Mouse (Mus musculus) midbrain, postnatal 0 days (tissue): ENCODE measurements around the gene Erbin. TPM values are rescaled to one million over a fixed set of nuclear protein-coding genes. Genes with fewer than 3 reads are reported as not detected.

Experiments
- ATAC-seq: fragments of 200-750 bp; cut with Nextera tagmentation; 2 replicates; pipeline ENCODE4 v1.8.0; 2017; ENCODE audit warnings: moderate number of reproducible peaks, mild to moderate bottlenecking, moderate TSS enrichment, moderate library complexity; ENCODE audit not compliant: low FRiP score
- DNase-seq: peaks from one replicate; pipeline ENCODE4 v3.0.0-alpha.2; 2015; ENCODE audit warnings: low spot score
- H3K27ac ChIP-seq: fragments of 300-500 bp; sonication (generic); 2 replicates; pipeline ENCODE4 v1.5.1; 2014; ENCODE audit warnings: low read depth, mild to moderate bottlenecking, low read length, mixed read lengths
- H3K27me3 ChIP-seq: fragments of 300-500 bp; sonication (generic); 2 replicates; pipeline ENCODE4 v1.6.1; 2014; ENCODE audit warnings: low read length, control low read depth, mixed read lengths; ENCODE audit not compliant: insufficient read depth
- H3K36me3 ChIP-seq: fragments of 300-500 bp; sonication (generic); 2 replicates; pipeline ENCODE4 v1.6.1; 2014; ENCODE audit warnings: low read length, control low read depth, mixed read lengths; ENCODE audit not compliant: insufficient read depth
- H3K4me1 ChIP-seq: fragments of 300-500 bp; sonication (generic); 2 replicates; pipeline ENCODE4 v1.6.1; 2014; ENCODE audit warnings: mild to moderate bottlenecking, control low read depth, antibody characterized with exemption, low read length, mixed read lengths; ENCODE audit not compliant: insufficient read depth
- H3K4me2 ChIP-seq: fragments of 300-500 bp; sonication (generic); 2 replicates; pipeline ENCODE4 v1.6.1; 2014; ENCODE audit warnings: low read depth, mild to moderate bottlenecking, low read length, mixed read lengths; ENCODE audit not compliant: poor library complexity, severe bottlenecking
- H3K4me3 ChIP-seq: fragments of 300-500 bp; sonication (generic); 2 replicates; pipeline ENCODE4 v1.5.1; 2014; ENCODE audit warnings: low read depth, mild to moderate bottlenecking, low read length, moderate library complexity
- H3K9ac ChIP-seq: fragments of 300-500 bp; sonication (generic); replicated peaks from 2 replicates; pipeline ENCODE4 v1.6.1; 2014; ENCODE audit warnings: mild to moderate bottlenecking, low read length, moderate library complexity, mixed read lengths; ENCODE audit not compliant: poor library complexity, severe bottlenecking
- H3K9me3 ChIP-seq: fragments of 300-500 bp; sonication (generic); 2 replicates; pipeline ENCODE4 v1.6.1; 2016; ENCODE audit warnings: low read length, control low read depth
- CTCF ChIP-seq: IDR thresholded peaks from 2 replicates; pipeline ENCODE4 v1.5.1; 2016; ENCODE audit warnings: antibody characterized with exemption, mild to moderate bottlenecking
- WGBS: fragments of 180-500 bp; shearing (Covaris S2); extraction: QIAGEN DNeasy Blood & Tissue Kit; methylation state at CpG from one replicate; pipeline ENCODE4 v1.1.7; 2014; 5-methylcytosine and 5-hydroxymethylcytosine counted together
- polyA plus RNA-seq: library from polyadenylated mRNA; unstranded; fragments of >200 nt; fragmentation: Nextera tagmentation; extraction: Ambion mirVana; gene quantifications from 2 replicates; pipeline ENCODE4 v1.2.1, GENCODE M21; 2015
- total RNA-seq: library from RNA; depleted of rRNA; stranded (reverse); fragments of >200 nt; gene quantifications from 2 replicates; pipeline ENCODE4 v1.2.3, GENCODE M21; 2014

Gene Erbin
- total and polyA plus RNA-seq, 2 experiments from 2014 or later, result 6.8 to 36.2 TPM

DNA sequence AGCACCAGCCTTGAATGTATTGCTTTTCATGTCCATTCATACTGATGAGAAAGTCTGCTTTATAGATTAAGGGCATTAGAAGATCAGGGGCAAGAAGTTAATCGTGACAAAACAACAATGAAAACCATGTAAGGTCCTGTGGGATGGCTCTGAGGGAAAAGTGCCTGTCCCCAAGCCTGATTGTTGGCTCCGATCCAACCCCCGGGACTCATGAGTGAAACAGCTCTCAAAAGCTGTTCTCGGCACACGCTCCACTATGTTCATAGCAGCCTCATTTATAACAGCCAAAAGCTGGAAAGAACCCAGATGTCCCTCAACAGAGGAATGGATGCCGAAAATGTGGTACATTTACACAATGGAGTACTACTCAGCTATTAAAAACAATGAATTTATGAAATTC, 4.3 kb upstream of the Erbin start:
- ATAC-seq (no peak), DNase-seq (peak; percentile 10)
- H3K9ac ChIP-seq, result no peak overlapping the region
- no peaks in the 10 kb centered on the region for H3K36me3 ChIP-seq
- no peaks in the 10 kb centered on the region for H3K9me3 ChIP-seq
- H3K4me1 ChIP-seq, result no peaks in the 10 kb centered on the region
- TF ChIP-seq CTCF, result no peak
- no peak overlapping the region for H3K4me3 ChIP-seq
- no peaks in the 10 kb centered on the region for H3K27me3 ChIP-seq
- H3K4me2 ChIP-seq, result no peak overlapping the region
- 55% methylated on average over 6 of the region's 6 CpGs for WGBS
- H3K27ac ChIP-seq, result no peak overlapping the region

DNA sequence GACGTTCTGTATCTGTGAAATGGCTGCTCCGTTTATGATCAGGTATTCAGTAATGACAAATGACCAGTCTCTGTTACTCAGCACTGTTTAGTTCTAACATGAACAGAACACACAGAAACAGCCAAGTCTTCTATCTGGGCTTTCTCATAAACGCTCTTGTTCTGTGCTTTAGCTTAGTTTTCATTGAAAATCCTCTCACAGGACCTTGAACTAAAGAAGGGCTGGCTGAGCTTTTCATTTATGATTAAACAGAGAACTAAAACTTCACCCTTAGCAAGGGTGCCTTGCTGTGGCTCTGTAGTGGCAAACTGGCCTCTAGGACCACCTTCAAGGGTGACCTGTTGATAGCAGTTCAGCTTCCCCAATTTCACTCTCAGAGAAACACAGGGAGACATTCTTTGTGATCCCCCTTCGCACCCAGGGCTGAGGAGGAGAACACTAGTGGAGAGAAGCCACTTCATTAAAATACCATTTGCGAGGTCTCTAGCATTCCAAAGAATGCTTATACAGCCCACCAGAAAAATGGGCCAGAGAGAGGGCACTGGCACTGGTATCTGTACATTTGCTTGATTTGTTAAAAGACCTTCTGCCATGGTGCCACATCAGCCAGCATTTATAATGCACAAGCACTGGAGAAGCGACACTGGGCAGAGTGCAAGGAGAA, 3.2 kb upstream of the Erbin start:
- Histone ChIP-seq H3K9me3 (no peaks in the 10 kb centered on the region), H3K4me2 (no peak overlapping the region), H3K27ac (no peak overlapping the region), H3K36me3 (no peaks in the 10 kb centered on the region), H3K4me1 (no peaks in the 10 kb centered on the region; the same call in 1 of the 2 replicates), H3K4me3 (no peak overlapping the region), H3K9ac (no peak overlapping the region), H3K27me3 (no peaks in the 10 kb centered on the region)
- no peak for TF ChIP-seq CTCF
- no peak for DNase-seq
- WGBS, result 82% methylated on average over 6 of the region's 6 CpGs
- no peak for ATAC-seq

DNA sequence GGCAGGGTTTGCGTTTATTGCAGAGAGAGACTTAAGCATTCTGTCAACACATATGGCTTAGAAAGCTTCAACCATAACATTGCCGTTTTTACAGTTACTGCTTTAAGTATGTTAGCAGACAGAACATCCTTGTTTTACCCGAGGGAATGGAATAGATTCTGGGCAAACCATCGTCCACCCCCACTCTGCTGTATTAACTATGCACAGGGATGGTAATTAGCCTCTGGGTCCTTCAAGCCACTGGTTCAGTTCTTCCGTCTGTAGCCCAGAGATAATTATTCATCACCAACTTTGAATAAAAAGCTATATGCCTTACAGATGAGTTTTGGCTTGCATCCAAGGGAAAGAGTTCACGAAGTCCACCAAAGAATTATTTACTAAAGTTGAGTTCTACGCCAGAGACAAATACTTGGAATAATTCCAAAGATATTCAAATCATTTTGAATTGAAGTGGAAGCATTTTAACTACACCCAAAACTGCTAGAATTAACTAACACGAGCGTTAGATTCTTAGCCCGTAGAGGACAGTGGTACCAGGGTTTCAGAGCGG, 1.6 kb upstream of the Erbin start:
- no peak for DNase-seq
- H3K4me3 ChIP-seq, result peak overlapping the region; percentile 91
- H3K9me3 ChIP-seq, result no peaks in the 10 kb centered on the region
- H3K9ac ChIP-seq, result peak overlapping the region; percentile 94
- ATAC-seq, result peak; percentile 38
- 7% methylated on average over 11 of the region's 11 CpGs for WGBS
- H3K27ac ChIP-seq, result peak overlapping the region; percentile 99
- no peaks in the 10 kb centered on the region for H3K36me3 ChIP-seq
- no peaks in the 10 kb centered on the region; the same call in 1 of the 2 replicates for H3K4me1 ChIP-seq
- TF ChIP-seq CTCF, result no peak
- no peaks in the 10 kb centered on the region for H3K27me3 ChIP-seq
- H3K4me2 ChIP-seq, result peak overlapping the region; percentile 84

DNA sequence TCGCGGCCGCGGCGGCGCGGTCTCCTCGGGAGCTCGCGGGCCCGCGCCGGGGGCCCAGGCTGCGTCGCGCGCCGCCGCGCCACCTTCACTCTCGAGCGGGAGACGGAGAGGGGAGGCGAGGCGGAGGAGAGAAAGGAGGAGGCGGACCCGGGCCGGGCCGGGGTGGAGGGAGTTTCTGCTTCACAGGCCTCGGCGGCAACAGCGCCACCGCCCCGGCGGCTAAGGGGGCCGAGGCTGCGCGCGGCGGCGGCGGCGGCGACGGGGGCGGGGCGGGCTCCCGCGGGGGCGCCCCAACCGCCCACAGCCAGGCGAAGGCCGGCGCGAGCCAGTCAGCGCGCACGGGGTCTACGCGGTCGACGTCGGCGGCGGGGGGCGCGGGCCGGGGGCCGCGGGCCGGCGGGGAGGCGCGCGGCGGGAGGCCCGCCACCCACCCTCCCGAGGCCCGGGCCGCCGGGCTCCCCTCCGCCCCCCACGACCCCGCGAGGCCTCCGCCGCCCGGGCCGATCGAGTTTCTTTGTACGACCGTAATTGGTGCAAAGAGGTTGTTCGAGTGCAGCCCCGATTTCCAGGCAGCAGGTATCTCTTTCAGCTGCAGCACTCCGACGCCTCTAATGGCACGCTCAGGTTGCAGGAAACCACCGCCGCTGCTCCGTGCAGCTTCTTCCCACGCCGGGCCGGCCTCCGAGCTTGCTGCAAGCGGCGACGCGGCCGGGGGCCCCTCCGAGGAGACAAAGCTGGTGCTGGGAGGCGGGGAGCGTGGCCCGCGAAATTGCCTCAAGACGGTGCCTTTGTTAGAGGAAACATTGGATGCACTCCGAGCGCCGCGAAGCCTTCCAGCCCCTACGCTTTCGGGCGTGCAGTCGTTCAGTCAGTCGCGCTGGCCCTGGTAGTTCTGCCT, 868 bp upstream of the Erbin start:
- ATAC-seq (peak; percentile 93), DNase-seq (peak; percentile 89)
- TF ChIP-seq CTCF, result peak; percentile 15; the same call in 1 of the 2 replicates
- no peaks in the 10 kb centered on the region; the same call in 1 of the 2 replicates for H3K4me1 ChIP-seq
- peak overlapping the region; percentile 91 for H3K4me3 ChIP-seq
- H3K9ac ChIP-seq, result peak overlapping the region; percentile 94
- H3K27me3 ChIP-seq, result no peaks in the 10 kb centered on the region
- no peaks in the 10 kb centered on the region for H3K9me3 ChIP-seq
- H3K36me3 ChIP-seq, result no peaks in the 10 kb centered on the region
- under 1% methylated on average over 67 of the region's 125 CpGs for WGBS
- peak overlapping the region; percentile 84 for H3K4me2 ChIP-seq
- peak overlapping the region; percentile 99 for H3K27ac ChIP-seq

DNA sequence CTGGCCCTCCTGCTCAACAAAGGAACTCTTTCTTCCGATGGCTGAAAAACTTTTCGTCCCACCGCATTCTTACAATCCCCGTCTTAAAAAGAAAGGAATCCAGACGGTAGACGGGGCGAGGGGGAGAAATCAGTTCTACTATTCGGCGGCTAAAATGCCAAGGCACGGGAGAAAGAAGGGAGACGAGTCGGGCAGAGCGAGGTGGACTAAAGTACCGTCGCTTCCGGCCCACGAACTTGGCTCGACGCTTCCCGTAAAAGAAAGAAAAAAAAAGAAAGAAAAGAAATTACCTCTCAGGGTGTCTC, 406 bp downstream of the Erbin start:
- no peaks in the 10 kb centered on the region for H3K9me3 ChIP-seq
- peak overlapping the region; percentile 84 for H3K4me2 ChIP-seq
- peak overlapping the region; percentile 94 for H3K9ac ChIP-seq
- peak overlapping the region; percentile 99 for H3K27ac ChIP-seq
- ATAC-seq, result no peak
- no peaks in the 10 kb centered on the region for H3K27me3 ChIP-seq
- WGBS, result 0% methylated on average over 17 of the region's 20 CpGs
- no peak for TF ChIP-seq CTCF
- no peaks in the 10 kb centered on the region for H3K36me3 ChIP-seq
- no peak for DNase-seq
- H3K4me3 ChIP-seq, result peak overlapping the region; percentile 91
- H3K4me1 ChIP-seq, result no peaks in the 10 kb centered on the region; the same call in 1 of the 2 replicates
